Mouse (Mus musculus) liver, adult 2 months (tissue): ENCODE measurements around the gene Uaca. TPM values are rescaled to one million over a fixed set of nuclear protein-coding genes. Genes with fewer than 3 reads are reported as not detected.

Experiments
- DNase-seq: peaks from one replicate; pipeline ENCODE4 v3.0.0-alpha.2; 2011; ENCODE audit warnings: low read depth, low spot score; ENCODE audit errors: extremely low read depth
- H3K27ac ChIP-seq: fragments of 200-500 bp; replicated peaks from 2 replicates; pipeline ENCODE4 v1.5.1; 2012; ENCODE audit warnings: low read depth, mild to moderate bottlenecking, control low read depth, inconsistent platforms, low read length; ENCODE audit not compliant: insufficient read depth
- H3K27me3 ChIP-seq: fragments of 200-500 bp; 2 replicates; pipeline ENCODE4 v1.6.1; 2012; ENCODE audit warnings: mild to moderate bottlenecking, moderate library complexity, low read length, inconsistent platforms; ENCODE audit not compliant: control insufficient read depth, insufficient read depth
- H3K36me3 ChIP-seq: fragments of 200-500 bp; 2 replicates; pipeline ENCODE4 v1.6.1; 2012; ENCODE audit warnings: low read length, inconsistent platforms; ENCODE audit not compliant: control insufficient read depth, insufficient read depth
- H3K4me1 ChIP-seq: fragments of 200-500 bp; 2 replicates; pipeline ENCODE4 v1.6.1; 2011; ENCODE audit warnings: low read length; ENCODE audit not compliant: control insufficient read depth, insufficient read depth
- H3K4me3 ChIP-seq: fragments of 200-500 bp; 2 replicates; pipeline ENCODE4 v1.5.1; 2011; ENCODE audit warnings: low read depth, mild to moderate bottlenecking, control low read depth, low read length, moderate library complexity; ENCODE audit not compliant: insufficient read depth
- H3K79me2 ChIP-seq: fragments of 200-500 bp; 2 replicates; pipeline ENCODE4 v1.6.1; 2012; ENCODE audit warnings: inconsistent platforms, mild to moderate bottlenecking, low read length, moderate library complexity; ENCODE audit not compliant: control insufficient read depth, insufficient read depth
- H3K9ac ChIP-seq: fragments of 200-500 bp; 2 replicates; pipeline ENCODE4 v1.6.1; 2012; ENCODE audit warnings: low read depth, mild to moderate bottlenecking, control low read depth, inconsistent platforms, low read length
- CTCF ChIP-seq: fragments of 200-500 bp; IDR thresholded peaks from 2 replicates; pipeline ENCODE4 v1.5.1; 2011; ENCODE audit warnings: low read depth, low read length, control low read depth
- POLR2A ChIP-seq: fragments of 200-500 bp; IDR thresholded peaks from 2 replicates; pipeline ENCODE4 v1.6.1; 2011; ENCODE audit warnings: low read length, control low read depth; ENCODE audit not compliant: insufficient read depth; ENCODE audit errors: extremely low read depth
- WGBS: fragments of 180-500 bp; shearing (Covaris S2); methylation state at CpG from one replicate; pipeline ENCODE4 v1.1.7; 2018; 5-methylcytosine and 5-hydroxymethylcytosine counted together
- polyA plus RNA-seq: library from polyadenylated mRNA; depleted of rRNA; stranded (reverse); fragments of >200 nt; gene quantifications from 2 replicates; pipeline ENCODE4 v1.2.3, GENCODE M21; 2012
- total RNA-seq: library from RNA; depleted of rRNA; stranded (reverse); fragments of >200 nt; gene quantifications from 2 replicates; pipeline ENCODE4 v1.2.3, GENCODE M21; 2014

Uaca gene
- total and polyA plus RNA-seq, 2 experiments: 1.7 to 3.5 TPM

- H3K4me3 ChIP-seq: no peak overlapping the region
- no peak for TF ChIP-seq CTCF
- no peak for TF ChIP-seq POLR2A
- H3K9ac ChIP-seq: no peak overlapping the region
- H3K27ac ChIP-seq: no peak overlapping the region
- no peaks in the 10 kb centered on the region for H3K4me1 ChIP-seq
- no peak for DNase-seq
- H3K36me3 ChIP-seq: no peaks in the 10 kb centered on the region
- H3K27me3 ChIP-seq: no peaks in the 10 kb centered on the region
- H3K79me2 ChIP-seq: no peaks in the 10 kb centered on the region
- 55% methylated on average over 10 of the region's 10 CpGs for WGBS
Observed at GRCm38 (mm10) chr9:60759436-60760007, 34.8 kb upstream of the Uaca start.

- DNase-seq: no peak
- WGBS: 43% methylated on average over 2 of the region's 2 CpGs
- Histone ChIP-seq H3K4me1 (no peaks in the 10 kb centered on the region), H3K27me3 (no peaks in the 10 kb centered on the region), H3K4me3 (no peak overlapping the region), H3K27ac (no peak overlapping the region), H3K79me2 (no peaks in the 10 kb centered on the region), H3K36me3 (no peaks in the 10 kb centered on the region), H3K9ac (no peak overlapping the region)
- TF ChIP-seq POLR2A (no peak), CTCF (no peak)
Observed at GRCm38 (mm10) chr9:60765181-60765580, 29.2 kb upstream of the Uaca start.

- H3K4me3 ChIP-seq: no peak overlapping the region
- no peak overlapping the region for H3K27ac ChIP-seq
- H3K79me2 ChIP-seq: no peaks in the 10 kb centered on the region
- TF ChIP-seq POLR2A (no peak), CTCF (no peak)
- H3K4me1 ChIP-seq: no peaks in the 10 kb centered on the region
- no peaks in the 10 kb centered on the region for H3K27me3 ChIP-seq
- H3K9ac ChIP-seq: no peak overlapping the region
- 82% methylated on average over 9 of the region's 9 CpGs for WGBS
- no peak for DNase-seq
- H3K36me3 ChIP-seq: no peaks in the 10 kb centered on the region
Observed at GRCm38 (mm10) chr9:60768393-60768792, 25.9 kb upstream of the Uaca start.

- no peak overlapping the region for H3K27ac ChIP-seq
- no peaks in the 10 kb centered on the region for H3K4me1 ChIP-seq
- H3K9ac ChIP-seq: no peak overlapping the region
- no peaks in the 10 kb centered on the region for H3K36me3 ChIP-seq
- TF ChIP-seq POLR2A (no peak), CTCF (no peak)
- H3K79me2 ChIP-seq: no peaks in the 10 kb centered on the region
- no peak for DNase-seq
- H3K4me3 ChIP-seq: no peak overlapping the region
- H3K27me3 ChIP-seq: no peaks in the 10 kb centered on the region
- WGBS: 79% methylated on average over 6 of the region's 6 CpGs
Observed at GRCm38 (mm10) chr9:60769711-60770111, 24.6 kb upstream of the Uaca start.

GRCm38 (mm10) chr9:60773713-60774112 lies 20.6 kb upstream of the Uaca start:
- Histone ChIP-seq H3K4me3 (no peak overlapping the region), H3K27me3 (no peaks in the 10 kb centered on the region), H3K27ac (no peak overlapping the region), H3K9ac (no peak overlapping the region), H3K36me3 (no peaks in the 10 kb centered on the region), H3K79me2 (no peaks in the 10 kb centered on the region), H3K4me1 (no peaks in the 10 kb centered on the region; the same call in 1 of the 2 replicates)
- DNase-seq: no peak
- WGBS: 87% methylated on average over 2 of the region's 2 CpGs
- TF ChIP-seq CTCF: no peak
- TF ChIP-seq POLR2A: no peak

GRCm38 (mm10) chr9:60776899-60777298 lies 17.4 kb upstream of the Uaca start:
- no peaks in the 10 kb centered on the region; the same call in 1 of the 2 replicates for H3K4me1 ChIP-seq
- H3K4me3 ChIP-seq: no peak overlapping the region
- no peak for TF ChIP-seq POLR2A
- TF ChIP-seq CTCF: no peak
- WGBS: 84% methylated on average over 9 of the region's 9 CpGs
- H3K9ac ChIP-seq: no peak overlapping the region
- H3K36me3 ChIP-seq: no peaks in the 10 kb centered on the region
- H3K27ac ChIP-seq: no peak overlapping the region
- H3K79me2 ChIP-seq: no peaks in the 10 kb centered on the region
- H3K27me3 ChIP-seq: no peaks in the 10 kb centered on the region
- no peak for DNase-seq
